8 mouse cellular contexts compared by ENCODE assay signal in genomic region chr10:67311277-67311959, GRCm38 (mm10). TPM values are rescaled to one million over a fixed set of nuclear protein-coding genes. Genes with fewer than 3 reads are reported as not detected.
DNase-seq lines count a peak whose midpoint lies in the region; ATAC-seq and TF ChIP-seq lines count a peak whose summit lies in the region.

No protein-coding gene starts in this region.

- TF ChIP-seq POLR2A in CH12.LX (IDR thresholded peaks at IDR 0.05; ENCODE audit: low read depth, low read length), result no peak

- in situ Hi-C loops in CH12.LX (cut with MboI; ENCODE audit: low pct_ligation_motif_present, low pct_unique_long_range_greater_than_20kb, low sequenced_read_pairs), result loop anchor here (25.0 kb wide), 1 partner anchor 226 kb away; the partner anchor contains the start of genes Ado and Egr2

- no peak for TF ChIP-seq EP300 in CH12.LX (IDR thresholded peaks at IDR 0.05; ENCODE audit: low read length)
- no peak for TF ChIP-seq EP300 in liver, embryonic 14.5 days (IDR thresholded peaks at IDR 0.05; ENCODE audit: low read depth)

- no peak overlapping the region for H3K27ac ChIP-seq in CH12.LX (ENCODE audit: insufficient read depth, low read depth)
- no peak overlapping the region for H3K27ac ChIP-seq in liver, embryonic 14.5 days
- 0 out of 2 replicates have a peak overlapping the region, but pooled peaks have one; percentile 24 for H3K27ac ChIP-seq in neural tube, embryonic 13.5 days (replicated peaks)

- H3K4me3 ChIP-seq in CH12.LX (replicated peaks in 1 of 3; ENCODE audit: low read depth in 2 of 3, low read length in 2 of 3, poor library complexity in 1 of 3), result no peak overlapping the region
- no peak overlapping the region for H3K4me3 ChIP-seq in liver, embryonic 14.5 days (ENCODE audit: insufficient read depth in 1 of 2, low read depth in 2 of 2, low read length in 2 of 2)
- no peak overlapping the region for H3K4me3 ChIP-seq in neural tube, embryonic 13.5 days

- peaks cover 45 to 78% of the 10 kb centered on the region in 2 experiments for H3K36me3 ChIP-seq in CH12.LX (replicated peaks in 1 of 2; ENCODE audit: control insufficient read depth in 1 of 2, insufficient read depth in 1 of 2, low read length in 1 of 2)
- H3K36me3 ChIP-seq in liver, embryonic 14.5 days (replicated peaks; ENCODE audit: control insufficient read depth, insufficient read depth, low read depth), result no peaks in the 10 kb centered on the region
- no peaks in the 10 kb centered on the region for H3K36me3 ChIP-seq in neural tube, embryonic 13.5 days

- no peaks in the 10 kb centered on the region for H3K27me3 ChIP-seq in CH12.LX (replicated peaks)
- H3K27me3 ChIP-seq in liver, embryonic 14.5 days (ENCODE audit: control insufficient read depth, insufficient read depth, low read length), result no peaks in the 10 kb centered on the region
- H3K27me3 ChIP-seq in neural tube, embryonic 13.5 days, result peaks cover 2% of the 10 kb centered on the region

- DNase-seq in CH12.LX (ENCODE audit: extremely low read depth), result peak; percentile 77
- DNase-seq in ZHBTc4 (ENCODE audit: low read depth, low spot score), result peak; percentile 55
- DNase-seq in embryo, embryonic 11.5 days (ENCODE audit: low read depth, low spot score), result peak; percentile 55
- DNase-seq in heart, adult 8-10 months (ENCODE audit: low spot score), result peak; percentile 62
- DNase-seq in kidney, postnatal 10 days, result peak; percentile 85
- no peak for DNase-seq in liver, embryonic 14.5 days (ENCODE audit: low read depth in 3 of 3, low spot score in 3 of 3)

- TF ChIP-seq CTCF in CH12.LX (conservative IDR thresholded peaks at IDR 0.05 in 1 of 2, IDR thresholded peaks at IDR 0.05 in 1 of 2; ENCODE audit: low read depth in 2 of 2, low read length in 2 of 2), result peak; percentile 36 to 87; a peak in 3 of 4 replicates
- peak; percentile 76 for TF ChIP-seq CTCF in liver, embryonic 14.5 days (IDR thresholded peaks at IDR 0.05; ENCODE audit: low read depth)

- 13% methylated on average over 9 of the region's 9 CpGs for WGBS in liver, embryonic 14.5 days (ENCODE audit: insufficient replicate concordance)
- 30% methylated on average over 9 of the region's 9 CpGs for WGBS in neural tube, embryonic 13.5 days

- H3K4me2 ChIP-seq in CH12.LX (ENCODE audit: insufficient read depth, low read depth, poor library complexity, severe bottlenecking), result no peak overlapping the region
- no peak overlapping the region for H3K4me2 ChIP-seq in liver, embryonic 14.5 days (ENCODE audit: low read depth)
- no peak overlapping the region for H3K4me2 ChIP-seq in neural tube, embryonic 13.5 days

- no peaks in the 10 kb centered on the region for H3K9me3 ChIP-seq in CH12.LX (replicated peaks; ENCODE audit: low read length)
- H3K9me3 ChIP-seq in liver, embryonic 14.5 days (ENCODE audit: control insufficient read depth, low read length), result no peaks in the 10 kb centered on the region
- no peaks in the 10 kb centered on the region for H3K9me3 ChIP-seq in neural tube, embryonic 13.5 days

- peak; percentile 90 for TF ChIP-seq RAD21 in CH12.LX (IDR thresholded peaks at IDR 0.05; ENCODE audit: low read depth, low read length)

- dilution Hi-C loops in CH12.LX (cut with MboI; ENCODE audit: extremely low pct_ligation_motif_present, extremely low pct_unique_long_range_greater_than_20kb, low sequenced_read_pairs), result no loop called here

- peaks cover 10 to 14% of the 10 kb centered on the region in 2 experiments for H3K4me1 ChIP-seq in CH12.LX (ENCODE audit: control insufficient read depth in 1 of 2, insufficient read depth in 2 of 2)
- H3K4me1 ChIP-seq in liver, embryonic 14.5 days (replicated peaks; ENCODE audit: control insufficient read depth in 2 of 2, insufficient read depth in 2 of 2, low read length in 1 of 2), result no peaks in the 10 kb centered on the region
- no peaks in the 10 kb centered on the region for H3K4me1 ChIP-seq in neural tube, embryonic 13.5 days (replicated peaks)

- H3K79me2 ChIP-seq in CH12.LX (replicated peaks; ENCODE audit: control insufficient read depth, extremely low read depth, insufficient read depth, poor library complexity, severe bottlenecking), result peaks cover 15% of the 10 kb centered on the region

- no peak overlapping the region for H3K9ac ChIP-seq in CH12.LX (ENCODE audit: insufficient read depth, low read depth)
- no peak overlapping the region for H3K9ac ChIP-seq in liver, embryonic 14.5 days (replicated peaks)
- H3K9ac ChIP-seq in neural tube, embryonic 13.5 days, result no peak overlapping the region

- ATAC-seq in liver, embryonic 14.5 days (ENCODE audit: insufficient read depth), result peak; percentile 65; the same call in 1 of the 2 replicates
- ATAC-seq in neural tube, embryonic 13.5 days (ENCODE audit: low read depth), result peak; percentile 60; the same call in 1 of the 2 replicates
- no peak for ATAC-seq in erythroid progenitor cell, adult 5-6 weeks (replicated peaks; ENCODE audit: low FRiP score, poor library complexity, severe bottlenecking)

TF ChIP-seq in CH12.LX, 34 proteins besides CTCF, POLR2A, EP300 and RAD21:
- TF ChIP-seq RCOR1 (conservative IDR thresholded peaks at IDR 0.05; ENCODE audit: low read depth, low read length) (no peak), ELF1 (IDR thresholded peaks at IDR 0.05; ENCODE audit: low read depth, low read length) (no peak), ZC3H11A (IDR thresholded peaks at IDR 0.05; ENCODE audit: low read depth, low read length) (peak; percentile 89), ZKSCAN1 (IDR thresholded peaks at IDR 0.05; ENCODE audit: borderline replicate concordance, low read depth, low read length) (no peak), PAX5 (IDR thresholded peaks at IDR 0.05; ENCODE audit: low read length) (no peak), HCFC1 (IDR thresholded peaks at IDR 0.05; ENCODE audit: low read depth, low read length) (no peak), GABPA (IDR thresholded peaks at IDR 0.05; ENCODE audit: insufficient replicate concordance, low read depth, low read length) (no peak), POLR2AphosphoS2 (IDR thresholded peaks at IDR 0.05; ENCODE audit: low read depth, low read length) (no peak), ZNF384 (IDR thresholded peaks at IDR 0.05; ENCODE audit: low read depth, low read length) (no peak), BHLHE40 (IDR thresholded peaks at IDR 0.05; ENCODE audit: low read depth, low read length) (0 out of 2 replicates have a peak, but pooled peaks have one; percentile 7), MAZ (IDR thresholded peaks at IDR 0.05; ENCODE audit: low read depth, low read length) (no peak), SIN3A (IDR thresholded peaks at IDR 0.05; ENCODE audit: low read length) (0 out of 2 replicates have a peak, but pooled peaks have one; percentile 29), MEF2A (IDR thresholded peaks at IDR 0.05; ENCODE audit: borderline replicate concordance, low read depth, low read length) (peak; percentile 56), SMC3 (IDR thresholded peaks at IDR 0.05; ENCODE audit: low read depth, low read length) (peak; percentile 91), UBTF (IDR thresholded peaks at IDR 0.05; ENCODE audit: low read depth, low read length) (no peak), NRF1 (IDR thresholded peaks at IDR 0.05; ENCODE audit: low read depth, low read length) (no peak), MAX (IDR thresholded peaks at IDR 0.05; ENCODE audit: low read length) (0 out of 2 replicates have a peak, but pooled peaks have one; percentile 13), USF2 (conservative IDR thresholded peaks at IDR 0.05; ENCODE audit: low read depth, low read length) (no peak), MXI1 (IDR thresholded peaks at IDR 0.05; ENCODE audit: low read depth, low read length) (no peak), ZMIZ1 (IDR thresholded peaks at IDR 0.05; ENCODE audit: low read depth, low read length) (no peak), MAFK (IDR thresholded peaks at IDR 0.05; ENCODE audit: insufficient replicate concordance, low read length) (no peak), ETS1 (conservative IDR thresholded peaks at IDR 0.05; ENCODE audit: low read depth, low read length) (no peak), CHD2 (IDR thresholded peaks at IDR 0.05; ENCODE audit: low read length) (no peak), USF1 (IDR thresholded peaks at IDR 0.05; ENCODE audit: low read depth, low read length) (no peak), JUN (IDR thresholded peaks at IDR 0.05; ENCODE audit: insufficient read depth, low read depth, low read length) (no peak), TCF12 (IDR thresholded peaks at IDR 0.05; ENCODE audit: low read depth, low read length) (no peak), NELFE (IDR thresholded peaks at IDR 0.05; ENCODE audit: low read depth, low read length) (no peak), JUND (conservative IDR thresholded peaks at IDR 0.05; ENCODE audit: low read depth, low read length) (0 out of 2 replicates have a peak, but pooled peaks have one; percentile 20), CHD1 (IDR thresholded peaks at IDR 0.05; ENCODE audit: low read depth, low read length) (no peak), KAT2A (IDR thresholded peaks at IDR 0.05; ENCODE audit: insufficient replicate concordance, low read length) (no peak), E2F4 (IDR thresholded peaks at IDR 0.05; ENCODE audit: insufficient replicate concordance, low read depth, low read length) (no peak), MYC (IDR thresholded peaks at IDR 0.05; ENCODE audit: low read depth, low read length) (peak; percentile 66; the same call in 1 of the 2 replicates), IRF4 (IDR thresholded peaks at IDR 0.05; ENCODE audit: low read depth, low read length) (no peak), TBP (conservative IDR thresholded peaks at IDR 0.05; ENCODE audit: low read depth, low read length) (no peak)

RNA-seq across cellular contexts. Expression of gene Nrbf2, which starts 26.3 kb away (rescaled TPM):
- 17.8 and 18.8 TPM in 2 replicates for total RNA-seq in CH12.LX (2012; rRNA removed)
- 16.6 and 16.9 TPM in 2 replicates for total RNA-seq in CH12.LX (2014; rRNA removed)
- polyA plus RNA-seq in CH12.LX (2012; ENCODE audit: insufficient read length, low read depth), result 28.9 and 33.0 TPM in 2 replicates
- total RNA-seq in heart, adult 8-10 months (2022), result 1 to 10 TPM; 6.8 to 9.4 (median 7.0) TPM
- polyA plus RNA-seq in liver, embryonic 14.5 days (2012; rRNA removed), result 3.4 and 5.5 TPM in 2 replicates
- polyA plus RNA-seq in liver, embryonic 14.5 days (2014; fragmentation: Nextera tagmentation; extraction: Ambion mirVana), result 15.0 and 15.5 TPM in 2 replicates
- polyA plus RNA-seq in neural tube, embryonic 13.5 days (2015; fragmentation: Nextera tagmentation; extraction: Ambion mirVana), result 40.9 and 42.2 TPM in 2 replicates
- total RNA-seq in erythroid progenitor cell, adult 5-6 weeks (2015; ENCODE audit: low replicate concordance), result 10.1 and 27.2 TPM in 2 replicates
- 2.8 and 18.2 TPM in 2 replicates for total RNA-seq in erythroid progenitor cell, adult 5-6 weeks (2017; ENCODE audit: low replicate concordance)

Comparison
In these comparisons a context has a peak if more than half of its experiments do, and no peak if none do; other contexts are left out.
1. DNase-seq: peak in CH12.LX (single experiment), ZHBTc4 (single experiment), embryo, embryonic 11.5 days (single experiment), heart, adult 8-10 months (single experiment) and kidney, postnatal 10 days (single experiment); none in liver, embryonic 14.5 days (0 of 3).